Mouse (Mus musculus): Measurements from ENCODE around the gene Olfr845. TPM values are rescaled to one million over a fixed set of nuclear protein-coding genes. Genes with fewer than 3 reads are reported as not detected.

Olfr845 gene
- polyA plus RNA-seq (2012; rRNA removed) = not detected in 2 replicates

- TF ChIP-seq CTCF (IDR thresholded peaks at IDR 0.05; ENCODE audit: extremely low read depth, insufficient read depth, low read length) = no peak
- TF ChIP-seq POLR2A (IDR thresholded peaks at IDR 0.05; ENCODE audit: extremely low read depth, insufficient read depth, low read length) = no peak
- H3K27ac ChIP-seq (ENCODE audit: insufficient read depth, low read length) = no peak within 1 kb of the TSS
- no peaks in the 10 kb centered on the region for H3K4me1 ChIP-seq (ENCODE audit: control insufficient read depth, insufficient read depth, low read length)
- no peak within 1 kb of the TSS for H3K4me3 ChIP-seq (ENCODE audit: insufficient read depth, low read length)
Observed at GRCm38 (mm10) chr9:19336157-19336556, at the start of gene Olfr845. TSS of gene Olfr845 (plus strand) at chr9:19336457.

GRCm38 (mm10) chr9:19316047-19316446 is 20.2 kb upstream of the Olfr845 start, which contains the start of gene Olfr844:
TSS of gene Olfr844 (plus strand) at chr9:19316347.
- no peak for TF ChIP-seq CTCF (IDR thresholded peaks at IDR 0.05; ENCODE audit: extremely low read depth, insufficient read depth, low read length)
- TF ChIP-seq POLR2A (IDR thresholded peaks at IDR 0.05; ENCODE audit: extremely low read depth, insufficient read depth, low read length) = no peak
- H3K4me3 ChIP-seq (ENCODE audit: insufficient read depth, low read length) = no peak within 1 kb of the TSS
- no peak within 1 kb of the TSS for H3K27ac ChIP-seq (ENCODE audit: insufficient read depth, low read length)
- H3K4me1 ChIP-seq (ENCODE audit: control insufficient read depth, insufficient read depth, low read length) = no peaks in the 10 kb centered on the region

- TF ChIP-seq CTCF (IDR thresholded peaks at IDR 0.05; ENCODE audit: extremely low read depth, insufficient read depth, low read length) (no peak), POLR2A (IDR thresholded peaks at IDR 0.05; ENCODE audit: extremely low read depth, insufficient read depth, low read length) (no peak)
- Histone ChIP-seq H3K4me1 (ENCODE audit: control insufficient read depth, insufficient read depth, low read length) (no peaks in the 10 kb centered on the region), H3K4me3 (ENCODE audit: insufficient read depth, low read length) (no peak within 1 kb of the TSS), H3K27ac (ENCODE audit: insufficient read depth, low read length) (no peak within 1 kb of the TSS)
Observed at GRCm38 (mm10) chr9:19363905-19364304, 27.6 kb downstream of the Olfr845 start, which contains the start of gene Olfr846. TSS of gene Olfr846 (minus strand) at chr9:19364005.

GRCm38 (mm10) chr9:19378569-19378968 is 42.3 kb downstream of the Olfr845 start, which contains the start of gene Olfr847:
TSS of gene Olfr847 (minus strand) at chr9:19378669.
- Histone ChIP-seq H3K27ac (ENCODE audit: insufficient read depth, low read length) (no peak within 1 kb of the TSS), H3K4me3 (ENCODE audit: insufficient read depth, low read length) (no peak within 1 kb of the TSS), H3K4me1 (ENCODE audit: control insufficient read depth, insufficient read depth, low read length) (no peaks in the 10 kb centered on the region)
- TF ChIP-seq POLR2A (IDR thresholded peaks at IDR 0.05; ENCODE audit: extremely low read depth, insufficient read depth, low read length) = no peak
- TF ChIP-seq CTCF (IDR thresholded peaks at IDR 0.05; ENCODE audit: extremely low read depth, insufficient read depth, low read length) = no peak

Other genes with a start within 250 kb of the Olfr845 start
- not detected in 2 replicates for gene Olfr836, start 216.1 kb upstream of the Olfr845 start, polyA plus RNA-seq (2012; rRNA removed)
- not detected in 2 replicates for gene Olfr837, start 200.1 kb upstream of the Olfr845 start, polyA plus RNA-seq (2012; rRNA removed)
- not detected in 2 replicates for gene Olfr839-ps1, start 159.1 kb upstream of the Olfr845 start, polyA plus RNA-seq (2012; rRNA removed)
- not detected in 2 replicates for gene Olfr843, start 84.5 kb upstream of the Olfr845 start, polyA plus RNA-seq (2012; rRNA removed)
- not detected in 2 replicates for gene Olfr844, start 20.1 kb upstream of the Olfr845 start, polyA plus RNA-seq (2012; rRNA removed)
- gene Olfr846, start 27.5 kb downstream of the Olfr845 start, polyA plus RNA-seq (2012; rRNA removed) = not detected in 2 replicates
- gene Olfr847, start 42.2 kb downstream of the Olfr845 start, polyA plus RNA-seq (2012; rRNA removed) = not detected in 2 replicates
- not detected in 2 replicates for gene Olfr849, start 103.8 kb downstream of the Olfr845 start, polyA plus RNA-seq (2012; rRNA removed)
- gene Olfr850, start 141.8 kb downstream of the Olfr845 start, polyA plus RNA-seq (2012; rRNA removed) = not detected in 2 replicates
- gene Olfr851, start 156.8 kb downstream of the Olfr845 start, polyA plus RNA-seq (2012; rRNA removed) = not detected in 2 replicates
- not detected in 2 replicates for gene Olfr853, start 204.6 kb downstream of the Olfr845 start, polyA plus RNA-seq (2012; rRNA removed)
- gene Olfr854, start 230.9 kb downstream of the Olfr845 start, polyA plus RNA-seq (2012; rRNA removed) = not detected in 2 replicates
- gene Olfr855, start 246.2 kb downstream of the Olfr845 start, polyA plus RNA-seq (2012; rRNA removed) = not detected in 2 replicates

Data from cortical plate, adult 2 months (tissue).